Mouse (Mus musculus) CH12F3 (cell line): ENCODE data around the gene Phka2.

Experiments
- in situ Hi-C: fragments of 300-500 bp; cut with MboI; formaldehyde crosslinking; loops from 2 replicates; pipeline ENCODE4 v1.14.3; 2020; ENCODE audit warnings: low sequenced_read_pairs

Gene Phka2

DNA sequence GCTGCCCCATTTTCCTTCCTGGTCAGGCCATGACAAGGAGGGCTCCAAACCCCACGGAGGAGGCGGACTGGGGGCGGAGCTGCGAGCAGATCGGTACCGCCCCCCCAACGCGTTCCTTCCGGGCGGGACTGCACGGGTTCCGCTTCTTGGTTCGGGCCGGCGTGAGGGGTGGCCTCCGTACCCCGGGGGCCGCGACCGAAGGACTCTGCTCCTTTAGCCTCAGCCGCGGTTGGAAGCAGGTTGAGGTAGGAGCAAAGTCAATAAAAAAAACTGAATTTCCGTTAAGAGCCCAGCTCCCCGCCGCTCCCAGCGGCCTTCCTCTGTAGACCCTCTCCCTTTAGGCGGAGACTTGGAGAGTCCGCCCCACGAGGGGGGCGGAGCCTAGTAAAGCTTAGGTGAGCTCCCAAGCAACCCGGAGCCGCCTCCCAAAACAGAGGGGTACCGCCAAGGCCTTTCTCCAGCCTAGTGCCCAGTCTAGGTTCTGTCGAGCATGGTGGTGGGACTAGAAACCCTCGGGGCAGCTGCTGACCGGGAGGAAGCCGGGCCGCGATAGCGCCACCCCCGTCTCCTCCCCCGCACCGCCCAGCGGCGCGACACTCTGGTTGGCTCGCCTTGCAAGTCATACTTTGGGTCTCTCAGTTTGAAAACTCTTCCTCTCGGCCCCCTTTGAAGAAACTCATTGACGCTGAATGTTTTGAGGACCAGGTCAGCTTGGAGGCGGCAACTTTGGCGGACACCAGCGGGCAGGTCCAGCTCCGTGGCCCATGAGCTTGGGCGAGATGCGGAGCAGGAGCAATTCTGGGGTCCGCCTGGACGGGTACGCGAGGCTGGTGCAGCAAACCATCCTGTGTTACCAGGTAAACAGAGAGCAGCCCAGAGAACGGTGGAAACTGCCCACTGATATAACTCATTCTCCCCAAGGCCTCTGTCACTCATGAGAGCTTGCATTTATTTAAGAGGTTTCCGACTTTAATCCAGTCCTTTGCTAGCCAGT, at the start of gene Phka2:
Gene Phka2, plus strand, starts transcription at position 119 of the 994 bp plus-strand sequence.
- in situ Hi-C loops: no loop called here

DNA sequence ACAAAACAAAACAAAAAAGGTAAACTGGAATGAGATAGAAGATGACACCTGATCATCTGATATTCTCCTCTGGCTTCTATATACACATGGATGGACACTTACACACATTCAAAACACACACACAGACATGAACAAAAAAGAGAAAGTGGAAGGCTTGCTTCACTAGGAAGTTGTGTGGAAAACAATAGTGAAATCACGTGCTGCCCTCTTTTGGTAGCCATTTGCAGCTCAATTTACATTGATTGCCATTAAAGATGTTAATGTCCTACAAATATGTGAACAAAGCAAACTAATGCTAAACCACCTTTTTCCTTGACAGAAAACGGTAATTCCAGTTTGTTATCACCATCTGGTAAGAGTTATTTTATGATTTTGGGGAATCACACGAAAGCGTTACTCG, 46.3 kb upstream of the Phka2 start:
- in situ Hi-C loops: no loop called here

DNA sequence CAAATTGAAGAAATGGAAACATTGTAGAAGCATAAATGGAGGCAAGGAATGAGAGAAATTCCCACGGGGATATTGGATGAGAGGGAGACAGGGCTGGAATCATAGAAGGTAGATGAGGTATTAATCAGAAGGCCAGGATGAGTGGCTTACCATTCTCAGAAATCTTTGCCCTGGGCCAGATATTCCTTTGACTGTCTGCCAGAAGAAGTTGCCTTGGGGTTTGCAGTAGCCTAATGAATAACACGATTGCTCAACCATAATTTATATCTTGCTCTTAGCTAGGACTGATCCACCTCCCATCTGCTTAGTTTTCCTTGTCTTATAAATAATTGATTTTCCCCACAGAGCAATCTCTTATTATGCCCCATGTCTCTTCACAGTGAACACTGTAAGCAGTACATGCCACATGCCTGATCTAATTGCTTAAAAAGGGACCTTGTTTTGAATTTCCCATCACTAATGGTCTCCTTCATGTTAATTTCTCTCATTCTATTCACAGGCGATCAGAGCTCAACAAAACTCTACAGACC, 30.6 kb upstream of the Phka2 start:
- in situ Hi-C loops: no loop called here

DNA sequence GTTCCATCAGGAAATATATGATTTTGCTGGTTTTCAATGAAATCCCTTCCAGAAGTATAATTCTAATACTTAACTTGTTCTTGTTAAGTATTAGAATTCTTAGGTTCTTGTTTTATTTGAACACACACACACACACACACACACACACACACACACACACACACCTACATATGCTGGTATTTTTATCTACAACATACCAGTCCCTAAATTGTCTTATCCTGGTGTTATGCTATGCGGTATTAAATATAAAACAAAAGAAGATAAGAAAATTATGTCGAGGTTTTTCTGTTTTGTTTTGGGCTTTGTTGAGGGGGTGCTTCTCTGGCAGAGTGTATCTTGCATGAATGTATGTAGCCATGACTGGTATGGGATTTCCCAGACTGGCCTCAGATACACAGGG, 12.2 kb upstream of the Phka2 start:
- in situ Hi-C loops: no loop called here

DNA sequence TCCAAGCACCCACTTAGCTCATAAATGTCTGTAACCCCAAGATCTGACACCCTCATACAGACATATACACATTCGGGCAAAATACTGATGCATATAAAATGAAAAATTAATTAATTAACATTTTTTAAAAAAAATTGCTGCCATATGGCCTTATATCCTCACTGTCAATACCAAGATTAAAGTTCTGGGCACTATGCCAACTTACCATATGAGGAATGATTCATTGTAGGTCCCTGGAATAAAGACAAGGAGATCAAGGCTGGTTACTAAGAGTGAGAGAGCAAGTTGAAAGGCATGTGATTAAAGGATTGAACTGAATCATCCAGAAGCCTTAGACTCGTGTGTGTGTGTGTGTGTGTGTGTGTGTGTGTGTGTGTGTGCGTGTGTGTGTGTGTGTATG, 7.6 kb upstream of the Phka2 start:
- in situ Hi-C loops: no loop called here

DNA sequence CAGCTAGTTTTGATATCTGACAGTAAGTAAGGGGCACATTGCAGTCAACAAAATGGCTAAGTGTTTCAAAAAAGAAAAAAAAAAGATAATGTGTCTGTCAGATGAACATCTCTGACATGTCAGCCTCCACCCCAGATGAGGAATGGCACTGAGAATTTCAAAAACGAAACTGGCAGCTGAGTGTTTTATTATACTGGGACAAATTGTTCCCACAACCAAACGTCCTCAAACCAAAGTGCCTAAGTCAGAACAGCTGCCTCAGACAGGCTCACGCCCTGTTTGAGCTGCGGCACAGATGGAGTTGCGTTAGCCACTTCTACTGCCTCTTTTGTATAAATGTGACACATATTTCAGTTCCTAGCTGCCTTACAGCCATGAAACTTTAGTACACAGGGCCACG, 7.0 kb upstream of the Phka2 start:
- in situ Hi-C loops: no loop called here

DNA sequence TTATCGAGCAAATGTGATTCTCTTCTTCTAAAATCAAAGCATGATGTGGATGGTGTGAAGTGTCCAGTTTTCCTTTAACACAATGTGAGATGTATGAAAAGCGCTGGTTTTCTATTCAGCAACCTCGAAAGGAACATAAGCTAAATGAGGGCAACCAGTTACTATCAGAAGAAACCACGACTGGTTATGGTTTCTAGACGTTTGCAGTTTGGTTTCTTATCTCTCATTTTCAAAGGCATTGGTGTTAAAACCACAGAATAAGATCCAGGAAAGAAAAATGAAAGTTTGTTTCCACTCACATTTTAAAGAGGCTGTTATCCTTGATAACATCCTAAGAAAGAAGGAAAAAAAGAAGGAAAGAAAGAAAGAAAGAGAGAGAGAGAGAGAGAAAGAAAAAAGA, 5.5 kb upstream of the Phka2 start:
- in situ Hi-C loops: no loop called here

DNA sequence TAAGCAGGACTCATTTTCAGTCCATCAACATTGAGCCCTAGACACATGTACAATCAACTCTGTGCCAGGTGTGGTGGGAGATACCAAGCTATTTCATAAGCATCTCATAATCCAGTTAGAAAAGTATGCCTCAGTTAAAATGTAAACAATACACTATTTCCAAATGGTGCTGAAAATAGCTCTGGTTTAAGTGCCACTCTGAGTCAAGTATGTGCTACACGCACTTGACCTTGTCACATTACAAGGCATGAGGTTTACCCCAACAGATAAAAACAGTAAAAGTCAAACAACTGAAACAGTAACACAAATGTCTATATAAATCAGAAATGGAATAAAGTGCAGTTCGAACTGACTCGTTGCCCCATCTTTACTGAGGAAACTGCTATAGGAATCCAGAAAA, 871 bp upstream of the Phka2 start:
- in situ Hi-C loops: no loop called here

DNA sequence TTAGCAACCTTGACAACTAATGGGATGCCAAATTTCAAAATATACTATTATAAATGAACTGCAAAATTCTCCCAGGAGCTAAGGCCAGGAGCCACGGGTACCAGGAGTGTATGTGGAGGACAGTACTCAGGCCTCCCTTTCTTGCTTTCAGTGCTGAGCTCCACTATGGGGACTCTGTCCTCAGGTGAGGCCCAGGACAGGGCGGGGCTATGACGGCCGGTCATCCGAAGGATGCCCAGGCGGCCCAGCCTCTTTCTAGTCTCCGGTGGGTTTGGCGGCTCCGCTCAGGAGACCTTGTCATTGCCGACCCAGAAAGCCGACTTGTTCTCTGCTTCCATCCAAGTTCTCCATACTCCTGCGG, 299 bp upstream of the Phka2 start:
- in situ Hi-C loops: no loop called here

DNA sequence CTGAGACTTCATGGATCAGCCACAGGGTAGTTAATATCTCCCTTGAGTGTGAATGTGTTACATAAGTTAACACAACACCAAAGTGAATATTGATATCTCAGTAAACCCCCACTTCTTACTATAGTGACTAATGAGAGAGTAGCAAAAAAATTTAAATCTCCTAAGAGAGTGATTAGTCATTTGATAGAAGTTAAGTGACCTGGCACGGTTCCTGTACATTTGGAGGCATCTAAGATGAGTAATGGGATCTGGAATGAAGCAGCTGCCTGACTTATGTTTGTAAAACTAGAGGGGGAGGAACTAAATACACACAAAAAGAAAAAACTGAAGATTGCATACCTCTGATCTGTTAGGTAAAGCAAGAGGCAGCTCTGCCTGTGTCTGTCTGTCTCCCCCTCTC, 7.1 kb downstream of the Phka2 start:
- in situ Hi-C loops: no loop called here

DNA sequence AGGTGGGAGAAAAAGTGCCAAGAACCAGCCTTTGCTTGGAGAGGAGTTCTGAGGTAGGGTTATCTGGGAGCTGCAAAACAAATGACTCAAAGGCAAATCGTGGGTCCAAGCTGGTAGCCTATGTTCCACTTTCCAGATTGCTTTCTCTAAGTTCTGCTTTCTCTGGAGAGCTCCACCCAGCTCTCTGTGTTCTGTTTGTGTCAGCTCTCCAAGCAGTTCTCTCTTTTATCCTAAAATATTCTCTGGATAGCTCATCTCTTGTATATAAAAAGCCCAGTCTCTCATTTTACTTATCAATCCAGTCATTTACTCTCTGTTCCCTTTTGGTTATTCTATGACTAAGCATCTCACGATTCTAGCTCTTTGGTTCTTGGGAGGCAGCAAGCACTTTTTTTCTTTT, 8.2 kb downstream of the Phka2 start:
- in situ Hi-C loops: no loop called here

DNA sequence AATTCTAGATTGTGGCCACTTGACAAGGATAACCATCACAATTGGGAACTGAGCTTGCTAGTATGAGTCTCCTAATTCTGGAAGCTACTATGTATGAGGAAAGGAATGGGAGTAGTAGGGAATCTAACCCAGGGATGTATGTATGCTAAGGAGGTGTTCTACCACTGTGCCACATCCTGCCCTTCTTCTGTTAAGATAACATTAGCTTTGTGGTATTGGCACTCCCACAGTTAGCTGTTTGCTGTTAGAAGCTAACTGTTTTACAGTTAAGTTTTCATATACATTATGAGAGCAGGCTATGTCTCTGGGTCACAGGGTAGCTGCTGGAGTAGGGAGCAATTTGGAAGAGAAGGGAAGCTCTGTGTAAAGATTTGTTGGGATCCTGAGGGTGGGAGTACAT, 14.1 kb downstream of the Phka2 start:
- in situ Hi-C loops: no loop called here

DNA sequence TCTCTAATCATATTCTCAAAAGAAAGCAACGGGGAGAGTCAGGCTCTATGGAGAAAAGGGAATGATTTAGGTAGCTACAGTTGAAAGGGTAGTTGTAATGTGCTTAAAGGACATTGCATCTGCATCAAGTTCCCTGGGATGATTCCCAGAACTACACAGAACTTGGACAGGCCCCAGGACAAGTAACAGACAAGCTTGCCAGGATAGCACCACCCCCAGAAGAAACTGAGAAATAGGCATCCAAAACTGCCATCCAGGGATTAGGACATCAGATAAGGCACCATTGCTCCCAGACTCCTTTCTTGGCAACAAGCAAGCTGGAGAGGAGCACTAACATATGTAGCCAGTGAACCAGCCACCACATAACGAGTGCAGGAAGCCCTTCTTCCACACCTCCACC, 40.8 kb downstream of the Phka2 start:
- in situ Hi-C loops: no loop called here

DNA sequence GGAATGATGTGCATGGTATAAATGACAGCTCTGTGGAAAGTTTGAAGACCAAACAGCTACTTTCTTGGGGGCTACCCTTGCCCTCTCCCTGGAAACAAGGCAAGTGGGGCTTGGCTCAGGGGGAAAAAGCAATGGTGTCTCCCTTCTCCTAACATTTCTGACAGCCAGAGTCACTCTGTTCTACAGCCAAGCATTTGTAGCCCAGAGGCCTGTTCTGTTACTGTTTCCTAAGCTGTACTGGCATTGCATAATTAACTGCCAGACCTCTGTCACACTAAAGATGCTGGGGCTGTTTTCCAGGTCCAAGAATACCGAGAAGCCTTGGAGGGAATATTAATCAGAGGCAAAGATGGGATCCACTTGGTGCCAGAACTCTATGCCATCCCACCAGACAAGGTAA, 46.9 kb downstream of the Phka2 start:
- in situ Hi-C loops: no loop called here

DNA sequence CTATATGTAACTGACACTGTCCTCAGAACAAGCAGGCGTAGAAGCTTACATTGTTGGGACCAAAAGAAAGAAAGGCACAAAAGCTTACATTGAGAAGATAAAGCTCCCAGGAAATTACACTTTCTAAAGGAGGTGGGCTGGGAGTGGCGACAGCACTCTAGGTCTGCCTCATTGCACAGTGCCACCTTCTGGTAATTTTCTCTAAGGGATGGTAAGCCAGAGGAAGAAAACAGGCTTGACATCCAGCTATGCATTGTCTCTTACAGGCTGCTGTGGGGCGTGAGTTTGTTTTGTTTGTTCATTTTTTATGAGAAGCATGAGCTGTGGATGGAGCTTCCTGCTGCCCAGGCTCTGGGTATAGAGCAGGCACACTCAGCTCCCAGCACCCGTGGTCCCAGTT, 50.1 kb downstream of the Phka2 start:
- in situ Hi-C loops: no loop called here

DNA sequence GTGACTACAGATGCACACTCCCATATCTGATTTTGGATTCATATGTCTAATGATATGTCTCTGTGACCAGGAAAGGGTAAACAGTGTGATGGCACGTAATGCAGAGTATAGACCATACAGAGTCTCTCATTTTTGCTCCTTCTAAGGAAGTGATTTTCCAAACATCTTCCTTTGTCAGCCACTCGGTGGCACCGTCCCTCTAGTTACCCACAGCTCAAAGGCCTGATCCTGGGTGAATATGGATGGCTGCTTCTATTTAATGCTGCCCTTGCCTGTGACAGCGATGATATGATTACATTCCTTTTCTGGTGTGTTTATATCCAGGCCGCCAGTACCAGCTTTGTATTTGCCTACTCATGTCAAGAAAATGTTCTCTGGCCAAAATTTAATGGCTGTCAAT, 81.6 kb downstream of the Phka2 start:
- in situ Hi-C loops: no loop called here

DNA sequence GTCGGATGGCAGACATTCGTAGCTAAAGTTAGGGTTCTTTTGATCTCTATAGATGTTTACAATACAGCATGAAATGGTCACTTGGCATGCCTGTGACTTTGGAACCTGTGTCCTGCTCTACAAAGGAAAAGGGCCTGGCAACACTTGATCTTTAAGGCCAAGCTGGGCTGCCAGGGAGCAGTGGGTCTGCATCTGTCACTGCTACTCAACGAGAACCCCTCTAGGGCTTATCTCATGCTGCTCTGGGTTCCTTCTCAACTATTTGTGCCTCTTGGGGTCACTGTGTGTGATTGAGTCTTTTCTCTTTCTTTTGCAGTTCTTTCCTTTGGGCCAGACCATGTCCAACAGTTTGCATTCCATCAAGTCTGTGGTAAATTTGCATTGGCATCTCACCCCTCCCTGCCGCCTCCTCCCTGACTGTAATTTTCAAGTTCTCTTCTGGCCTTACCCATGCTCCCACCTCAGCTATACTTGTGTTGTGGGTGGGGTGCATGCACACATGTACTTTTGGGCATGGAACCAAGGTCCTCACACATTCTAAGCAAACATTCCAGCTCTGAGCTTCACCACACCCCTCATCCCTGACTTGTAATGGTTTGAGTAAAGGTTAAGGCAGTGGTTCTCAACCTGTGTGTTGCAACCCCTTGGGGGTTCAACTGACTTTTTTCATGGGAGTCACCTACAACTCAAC, 82.3 kb downstream of the Phka2 start:
- in situ Hi-C loops: no loop called here

DNA sequence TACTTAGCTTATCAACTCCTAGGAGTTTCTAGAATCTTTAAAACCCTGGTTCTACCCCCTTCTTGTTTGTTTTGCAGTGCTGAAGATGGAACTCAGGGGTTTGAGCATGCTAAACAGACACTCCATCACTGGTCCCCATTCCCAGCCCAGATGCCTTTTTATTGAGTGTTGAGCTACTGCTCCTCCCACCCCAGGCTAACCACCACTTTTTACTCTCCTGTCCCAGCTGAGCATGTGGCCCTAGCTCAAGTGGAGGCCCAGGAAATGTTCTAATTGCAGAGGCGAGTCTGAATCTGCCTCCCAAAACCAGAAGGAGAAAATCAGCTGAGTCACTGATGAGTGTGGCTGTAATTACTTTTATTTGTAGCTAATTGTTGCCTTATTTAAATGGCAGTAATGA, 83.1 kb downstream of the Phka2 start:
- in situ Hi-C loops: no loop called here

DNA sequence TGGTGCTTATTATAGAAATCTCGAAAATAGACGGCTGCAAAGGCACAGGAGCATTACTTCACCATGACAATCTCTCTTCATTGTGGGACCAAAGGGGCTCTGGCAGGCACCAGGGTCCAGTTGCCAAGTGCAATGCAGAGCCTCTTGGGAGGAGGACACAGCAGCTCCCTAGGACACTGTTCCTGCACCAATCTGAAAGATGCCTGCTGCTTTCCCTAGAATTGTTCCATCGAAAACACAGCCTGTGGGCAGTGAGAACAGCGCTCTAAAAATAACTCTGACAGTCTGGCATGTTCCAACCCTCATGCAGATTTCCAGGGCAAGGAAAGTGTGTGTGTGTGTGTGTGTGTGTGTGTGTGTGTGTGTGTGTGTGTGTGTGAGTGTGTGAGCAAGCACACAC, 86.6 kb downstream of the Phka2 start:
- in situ Hi-C loops: no loop called here

DNA sequence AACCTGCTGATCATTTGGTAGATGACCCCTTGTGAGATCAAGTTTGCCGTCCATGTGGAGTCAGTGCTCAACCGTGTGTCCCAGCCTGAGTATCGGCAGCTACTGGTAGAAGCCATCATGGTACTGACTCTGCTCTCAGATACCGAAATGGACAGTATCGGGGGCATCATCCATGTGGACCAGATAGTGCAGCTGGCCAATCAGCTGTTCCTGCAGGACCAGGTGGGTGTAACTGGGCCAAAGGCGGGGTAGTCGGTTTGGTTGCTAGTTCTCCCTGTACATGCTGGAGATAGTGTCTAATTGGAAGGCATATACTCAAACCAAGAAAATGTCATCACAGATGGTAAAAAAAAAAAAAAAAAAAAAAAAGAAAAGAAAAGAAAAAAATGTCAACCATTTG, 88.2 kb downstream of the Phka2 start:
- in situ Hi-C loops: no loop called here

DNA sequence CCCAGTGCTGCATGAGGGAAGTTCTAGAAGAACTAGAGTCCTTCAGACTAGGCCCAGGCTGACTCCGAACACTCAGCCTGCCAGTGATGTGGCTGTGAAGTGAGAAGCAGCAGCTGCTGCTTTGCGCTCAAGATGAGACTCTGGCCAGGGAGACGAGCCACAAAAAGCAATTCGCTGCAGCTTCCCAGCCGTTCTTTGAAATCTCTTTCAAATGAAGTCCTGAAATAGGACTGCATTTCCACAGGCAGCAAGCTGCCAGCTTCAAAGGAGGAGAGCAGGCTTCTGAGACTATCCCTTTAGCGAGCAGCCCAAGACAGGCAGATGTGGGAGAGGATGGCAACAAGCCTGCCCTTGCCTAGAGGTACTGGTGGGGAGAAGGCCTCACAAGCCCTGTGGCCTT, 91.0 kb downstream of the Phka2 start:
- in situ Hi-C loops: no loop called here

DNA sequence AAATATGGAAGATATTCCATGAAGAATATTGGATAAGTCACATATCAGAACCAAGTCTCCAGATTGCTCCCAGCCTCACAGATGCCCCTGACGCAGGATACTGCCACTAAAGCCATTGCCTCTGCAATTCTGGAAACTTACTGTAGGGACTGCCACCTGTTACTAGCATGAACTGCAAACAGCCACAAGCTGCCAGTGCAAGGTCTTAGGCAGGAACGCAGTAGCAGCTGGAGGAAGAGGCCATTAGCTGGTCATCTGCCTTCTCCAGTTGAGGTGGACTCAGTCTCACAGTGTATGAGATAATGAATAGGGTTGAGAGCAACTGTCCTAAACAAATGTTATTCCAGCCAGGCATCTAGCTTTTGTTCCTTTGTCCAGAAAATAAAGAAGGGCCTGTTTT, 96.1 kb downstream of the Phka2 start:
- in situ Hi-C loops: no loop called here
